Mouse (Mus musculus): ENCODE data around the gene Klk15. TPM values are rescaled to one million over a fixed set of nuclear protein-coding genes. Genes with fewer than 3 reads are reported as not detected.
"Not testable (repeated sequence)": the region's sequence is repeated elsewhere in the genome, so short reads cannot be mapped to it uniquely, and the experiment has no call there.

Gene Klk15
- polyA plus RNA-seq, 1 experiment from 2014 or later, result not detected

- 72% methylated on average over 2 of the region's 2 CpGs for WGBS
- Histone ChIP-seq H3K9me3 (ENCODE audit: control insufficient read depth, low read length) (no peaks in the 10 kb centered on the region), H3K36me3 (ENCODE audit: control insufficient read depth, insufficient read depth, low read length) (no peaks in the 10 kb centered on the region), H3K4me2 (ENCODE audit: low read depth) (no peak within 1 kb of the TSS), H3K4me1 (ENCODE audit: control insufficient read depth, insufficient read depth, low read length) (no peaks in the 10 kb centered on the region), H3K27me3 (ENCODE audit: control insufficient read depth, insufficient read depth, low read length) (no peaks in the 10 kb centered on the region), H3K27ac (ENCODE audit: low read depth, low read length) (no peak within 1 kb of the TSS), H3K4me3 (ENCODE audit: low read depth, low read length) (no peak within 1 kb of the TSS), H3K9ac (ENCODE audit: low read length) (no peak within 1 kb of the TSS)
- ATAC-seq (ENCODE audit: insufficient read depth, low FRiP score, low TSS enrichment) (no peak), DNase-seq (ENCODE audit: low spot score) (no peak)
Observed at GRCm38 (mm10) chr7:43950364-43950763, 16.8 kb downstream of the Klk15 start, which contains the start of gene Klk1b8. Klk1b8 (plus strand) TSS chr7:43950664.

- Histone ChIP-seq H3K4me1 (ENCODE audit: control insufficient read depth, insufficient read depth, low read length) (no peaks in the 10 kb centered on the region), H3K27ac (ENCODE audit: low read depth, low read length) (no peak overlapping the region), H3K9me3 (ENCODE audit: control insufficient read depth, low read length) (no peaks in the 10 kb centered on the region), H3K4me2 (ENCODE audit: low read depth) (no peak overlapping the region), H3K36me3 (ENCODE audit: control insufficient read depth, insufficient read depth, low read length) (no peaks in the 10 kb centered on the region), H3K9ac (ENCODE audit: low read length) (no peak overlapping the region), H3K4me3 (ENCODE audit: low read depth, low read length) (no peak overlapping the region), H3K27me3 (ENCODE audit: control insufficient read depth, insufficient read depth, low read length) (no peaks in the 10 kb centered on the region)
- 66% methylated on average over 4 of the region's 4 CpGs for WGBS
- DNase-seq (ENCODE audit: low spot score) (no peak), ATAC-seq (ENCODE audit: insufficient read depth, low FRiP score, low TSS enrichment) (no peak)
Observed at GRCm38 (mm10) chr7:43952703-43953102, 19.2 kb downstream of the Klk15 start.

GRCm38 (mm10) chr7:43966451-43966850 lies 32.9 kb downstream of the Klk15 start, which contains the start of gene Klk1b1:
Klk1b1 (plus strand) TSS chr7:43966751.
- Histone ChIP-seq H3K9me3 (ENCODE audit: control insufficient read depth, low read length) (no peaks in the 10 kb centered on the region), H3K4me2 (ENCODE audit: low read depth) (no peak within 1 kb of the TSS), H3K27me3 (ENCODE audit: control insufficient read depth, insufficient read depth, low read length) (no peaks in the 10 kb centered on the region), H3K4me1 (ENCODE audit: control insufficient read depth, insufficient read depth, low read length) (no peaks in the 10 kb centered on the region), H3K36me3 (ENCODE audit: control insufficient read depth, insufficient read depth, low read length) (no peaks in the 10 kb centered on the region), H3K4me3 (ENCODE audit: low read depth, low read length) (no peak within 1 kb of the TSS), H3K27ac (ENCODE audit: low read depth, low read length) (no peak within 1 kb of the TSS), H3K9ac (ENCODE audit: low read length) (no peak within 1 kb of the TSS)
- DNase-seq (ENCODE audit: low spot score) (no peak), ATAC-seq (ENCODE audit: insufficient read depth, low FRiP score, low TSS enrichment) (no peak)
- WGBS, result 77% methylated on average over 3 of the region's 3 CpGs

- Histone ChIP-seq H3K27ac (ENCODE audit: low read depth, low read length) (no peak overlapping the region), H3K4me2 (ENCODE audit: low read depth) (no peak overlapping the region)
- WGBS, result 87% methylated on average over 3 of the region's 3 CpGs
Observed at GRCm38 (mm10) chr7:43967058-43967457, 33.5 kb downstream of the Klk15 start.

GRCm38 (mm10) chr7:43967612-43968011 lies 34.1 kb downstream of the Klk15 start:
- H3K9me3 ChIP-seq (ENCODE audit: control insufficient read depth, low read length), result no peaks in the 10 kb centered on the region
- no peaks in the 10 kb centered on the region for H3K4me1 ChIP-seq (ENCODE audit: control insufficient read depth, insufficient read depth, low read length)
- DNase-seq (ENCODE audit: low spot score) (no peak), ATAC-seq (ENCODE audit: insufficient read depth, low FRiP score, low TSS enrichment) (no peak)
- no peak overlapping the region for H3K4me3 ChIP-seq (ENCODE audit: low read depth, low read length)
- no peak overlapping the region for H3K27ac ChIP-seq (ENCODE audit: low read depth, low read length)
- H3K27me3 ChIP-seq (ENCODE audit: control insufficient read depth, insufficient read depth, low read length), result no peaks in the 10 kb centered on the region
- no peak overlapping the region for H3K4me2 ChIP-seq (ENCODE audit: low read depth)
- no peaks in the 10 kb centered on the region for H3K36me3 ChIP-seq (ENCODE audit: control insufficient read depth, insufficient read depth, low read length)
- H3K9ac ChIP-seq (ENCODE audit: low read length), result no peak overlapping the region
- WGBS, result 80% methylated on average over 2 of the region's 2 CpGs

More at GRCm38 (mm10) chr7:43967058-43967457, 33.5 kb downstream of the Klk15 start:
- ATAC-seq (ENCODE audit: insufficient read depth, low FRiP score, low TSS enrichment), result no peak
- no peaks in the 10 kb centered on the region for H3K9me3 ChIP-seq (ENCODE audit: control insufficient read depth, low read length)
- no peaks in the 10 kb centered on the region for H3K36me3 ChIP-seq (ENCODE audit: control insufficient read depth, insufficient read depth, low read length)
- no peaks in the 10 kb centered on the region for H3K27me3 ChIP-seq (ENCODE audit: control insufficient read depth, insufficient read depth, low read length)
- no peak for DNase-seq (ENCODE audit: low spot score)
- no peak overlapping the region for H3K4me3 ChIP-seq (ENCODE audit: low read depth, low read length)
- H3K4me1 ChIP-seq (ENCODE audit: control insufficient read depth, insufficient read depth, low read length), result no peaks in the 10 kb centered on the region
- no peak overlapping the region for H3K9ac ChIP-seq (ENCODE audit: low read length)

- not testable (repeated sequence) for H3K9ac ChIP-seq (ENCODE audit: low read length); H3K27ac ChIP-seq (ENCODE audit: low read depth, low read length); H3K36me3 ChIP-seq (ENCODE audit: control insufficient read depth, insufficient read depth, low read length); H3K9me3 ChIP-seq (ENCODE audit: control insufficient read depth, low read length); H3K4me1 ChIP-seq (ENCODE audit: control insufficient read depth, insufficient read depth, low read length); H3K27me3 ChIP-seq (ENCODE audit: control insufficient read depth, insufficient read depth, low read length); ATAC-seq (ENCODE audit: insufficient read depth, low FRiP score, low TSS enrichment); H3K4me3 ChIP-seq (ENCODE audit: low read depth, low read length); DNase-seq (ENCODE audit: low spot score); H3K4me2 ChIP-seq (ENCODE audit: low read depth)
- 78% methylated on average over 1 of the region's 1 CpGs for WGBS
Observed at GRCm38 (mm10) chr7:43975761-43976160, 42.2 kb downstream of the Klk15 start, which contains the start of gene Klk1b9. Klk1b9 (plus strand) TSS chr7:43976061.

GRCm38 (mm10) chr7:43985657-43986056 lies 52.1 kb downstream of the Klk15 start:
- H3K36me3 ChIP-seq (ENCODE audit: control insufficient read depth, insufficient read depth, low read length), result no peaks in the 10 kb centered on the region
- no peak overlapping the region for H3K4me2 ChIP-seq (ENCODE audit: low read depth)
- DNase-seq (ENCODE audit: low spot score) (no peak), ATAC-seq (ENCODE audit: insufficient read depth, low FRiP score, low TSS enrichment) (no peak)
- no peaks in the 10 kb centered on the region for H3K9me3 ChIP-seq (ENCODE audit: control insufficient read depth, low read length)
- no peak overlapping the region for H3K27ac ChIP-seq (ENCODE audit: low read depth, low read length)
- H3K27me3 ChIP-seq (ENCODE audit: control insufficient read depth, insufficient read depth, low read length), result no peaks in the 10 kb centered on the region
- H3K4me3 ChIP-seq (ENCODE audit: low read depth, low read length), result no peak overlapping the region
- H3K9ac ChIP-seq (ENCODE audit: low read length), result no peak overlapping the region
- no peaks in the 10 kb centered on the region for H3K4me1 ChIP-seq (ENCODE audit: control insufficient read depth, insufficient read depth, low read length)

Other genes with a start within 250 kb of the Klk15 start
- not detected in 2 replicates for gene Klk14, start 243.3 kb upstream of the Klk15 start, polyA plus RNA-seq (2014; fragmentation: Nextera tagmentation; extraction: Ambion mirVana)
- gene Klk13, start 221.2 kb upstream of the Klk15 start, polyA plus RNA-seq (2014; fragmentation: Nextera tagmentation; extraction: Ambion mirVana), result 0.39 TPM in 1 of 2 replicates, not detected in the other
- not detected in 2 replicates for gene Klk12, start 164.8 kb upstream of the Klk15 start, polyA plus RNA-seq (2014; fragmentation: Nextera tagmentation; extraction: Ambion mirVana)
- gene Klk11, start 159.1 kb upstream of the Klk15 start, polyA plus RNA-seq (2014; fragmentation: Nextera tagmentation; extraction: Ambion mirVana), result not detected in 2 replicates
- gene Klk10, start 152.7 kb upstream of the Klk15 start, polyA plus RNA-seq (2014; fragmentation: Nextera tagmentation; extraction: Ambion mirVana), result not detected in 2 replicates
- not detected in 2 replicates for gene Klk9, start 141.8 kb upstream of the Klk15 start, polyA plus RNA-seq (2014; fragmentation: Nextera tagmentation; extraction: Ambion mirVana)
- 8.6 and 9.4 TPM in 2 replicates for gene Klk8, start 136.2 kb upstream of the Klk15 start, polyA plus RNA-seq (2014; fragmentation: Nextera tagmentation; extraction: Ambion mirVana)
- not detected in 2 replicates for gene Klk7, start 122.4 kb upstream of the Klk15 start, polyA plus RNA-seq (2014; fragmentation: Nextera tagmentation; extraction: Ambion mirVana)
- gene Klk6, start 109.2 kb upstream of the Klk15 start, polyA plus RNA-seq (2014; fragmentation: Nextera tagmentation; extraction: Ambion mirVana), result not detected in 2 replicates
- gene Klk5, start 91.8 kb upstream of the Klk15 start, polyA plus RNA-seq (2014; fragmentation: Nextera tagmentation; extraction: Ambion mirVana), result not detected in 2 replicates
- gene Klk4, start 52.6 kb upstream of the Klk15 start, polyA plus RNA-seq (2014; fragmentation: Nextera tagmentation; extraction: Ambion mirVana), result not detected in 2 replicates
- gene Klk1b8, start 16.9 kb downstream of the Klk15 start, polyA plus RNA-seq (2014; fragmentation: Nextera tagmentation; extraction: Ambion mirVana), result not detected in 2 replicates
- not detected in 2 replicates for gene Klk1b1, start 33.0 kb downstream of the Klk15 start, polyA plus RNA-seq (2014; fragmentation: Nextera tagmentation; extraction: Ambion mirVana)
- not detected in 2 replicates for gene Klk1b9, start 42.3 kb downstream of the Klk15 start, polyA plus RNA-seq (2014; fragmentation: Nextera tagmentation; extraction: Ambion mirVana)
- not detected in 2 replicates for gene Klk1b11, start 62.1 kb downstream of the Klk15 start, polyA plus RNA-seq (2014; fragmentation: Nextera tagmentation; extraction: Ambion mirVana)
- not detected in 2 replicates for gene Klk1b26, start 78.4 kb downstream of the Klk15 start, polyA plus RNA-seq (2014; fragmentation: Nextera tagmentation; extraction: Ambion mirVana)
- gene Klk1b27, start 118.5 kb downstream of the Klk15 start, polyA plus RNA-seq (2014; fragmentation: Nextera tagmentation; extraction: Ambion mirVana), result not detected in 2 replicates
- gene Klk1b21, start 168.6 kb downstream of the Klk15 start, polyA plus RNA-seq (2014; fragmentation: Nextera tagmentation; extraction: Ambion mirVana), result not detected in 2 replicates
- not detected in 2 replicates for gene Klk1b22, start 178.9 kb downstream of the Klk15 start, polyA plus RNA-seq (2014; fragmentation: Nextera tagmentation; extraction: Ambion mirVana)
- gene Klk1b16, start 203.0 kb downstream of the Klk15 start, polyA plus RNA-seq (2014; fragmentation: Nextera tagmentation; extraction: Ambion mirVana), result not detected in 2 replicates